Mouse (Mus musculus) heart, adult 9 months (tissue): ENCODE data around the gene Fcer2a.

Experiments used
- DNase-seq, 2 experiments: peaks; one replicate each; pipeline ENCODE4 v3.0.0; 2022; ENCODE audit warnings: low spot score in 2 of 2

Gene Fcer2a

GRCm38 (mm10) chr8:3676131-3676992, 17.6 kb downstream of the Fcer2a start, which contains the start of gene Trappc5:
Gene Trappc5, plus strand, starts transcription at chr8:3676299.
- peak; percentile 92 to 93 for DNase-seq

- no peak for DNase-seq
Observed at GRCm38 (mm10) chr8:3674671-3675070, 19.3 kb downstream of the Fcer2a start.

GRCm38 (mm10) chr8:3671980-3672491, 21.9 kb downstream of the Fcer2a start, which contains the start of gene Fcor:
Gene Fcor, minus strand, starts transcription at chr8:3672362.
- DNase-seq = peak; percentile 65 to 74

GRCm38 (mm10) chr8:3670388-3670787, 23.6 kb downstream of the Fcer2a start:
- no peak for DNase-seq

- no peak for DNase-seq
Observed at GRCm38 (mm10) chr8:3665507-3665906, 28.5 kb downstream of the Fcer2a start, which contains the start of gene Mcemp1. Gene Mcemp1, plus strand, starts transcription at chr8:3665754.

GRCm38 (mm10) chr8:3664405-3664804, 29.6 kb downstream of the Fcer2a start:
- DNase-seq = no peak

- no peak for DNase-seq
Observed at GRCm38 (mm10) chr8:3660889-3661288, 33.1 kb downstream of the Fcer2a start.

GRCm38 (mm10) chr8:3656725-3657381, 37.1 kb downstream of the Fcer2a start:
- no peak for DNase-seq

- no peak for DNase-seq
Observed at GRCm38 (mm10) chr8:3655526-3655925, 38.4 kb downstream of the Fcer2a start, which contains the start of gene Retn. Gene Retn, plus strand, starts transcription at chr8:3655770.

- no peak for DNase-seq
Observed at GRCm38 (mm10) chr8:3654726-3655508, 39.1 kb downstream of the Fcer2a start.

- no peak for DNase-seq
Observed at GRCm38 (mm10) chr8:3652845-3653244, 41.1 kb downstream of the Fcer2a start.

GRCm38 (mm10) chr8:3648990-3649389, 45.0 kb downstream of the Fcer2a start:
- DNase-seq = no peak

GRCm38 (mm10) chr8:3648268-3648667, 45.7 kb downstream of the Fcer2a start:
- no peak for DNase-seq

- DNase-seq = no peak
Observed at GRCm38 (mm10) chr8:3647561-3647960, 46.4 kb downstream of the Fcer2a start.

- DNase-seq = no peak
Observed at GRCm38 (mm10) chr8:3646824-3647531, 47.0 kb downstream of the Fcer2a start.

GRCm38 (mm10) chr8:3645804-3646203, 48.2 kb downstream of the Fcer2a start:
- DNase-seq = no peak
